Comparison of ENCODE assay signal across 10 mouse cellular contexts in genomic region chr19:32179514-32179913, GRCm38 (mm10).
DNase-seq lines count a peak whose midpoint lies in the region; ATAC-seq lines count a peak whose summit lies in the region.
"Had no signal": no experiment of that assay in that cellular context is flagged by ENCODE, and none has a peak within 500 bp of the region (broad histone marks: within the 10 kb centered on the region; RNA-seq: fewer than 3 reads in every experiment).

No protein-coding gene starts in this region.

- peak overlapping the region; percentile 70 for H3K9ac ChIP-seq in heart, embryonic 11.5 days (ENCODE audit: low read depth, low read length)
- H3K9ac ChIP-seq in lung, embryonic 15.5 days = no peak overlapping the region
- H3K9ac ChIP-seq in intestine, embryonic 15.5 days = no peak overlapping the region
- H3K9ac ChIP-seq in stomach, embryonic 16.5 days (ENCODE audit: low read length) = no peak overlapping the region
- no peak overlapping the region for H3K9ac ChIP-seq in midbrain, embryonic 14.5 days (replicated peaks; ENCODE audit: low read length)

- H3K27ac ChIP-seq in heart, embryonic 11.5 days (ENCODE audit: low read depth, low read length) = peak overlapping the region; percentile 91
- peak overlapping the region; percentile 79 for H3K27ac ChIP-seq in lung, embryonic 15.5 days
- peak overlapping the region; percentile 64; the same call in 1 of the 2 replicates for H3K27ac ChIP-seq in intestine, embryonic 15.5 days
- peak overlapping the region; percentile 36; the same call in 1 of the 2 replicates for H3K27ac ChIP-seq in stomach, embryonic 16.5 days (ENCODE audit: low read length)
- no peak overlapping the region for H3K27ac ChIP-seq in midbrain, embryonic 14.5 days (replicated peaks; ENCODE audit: low read depth, low read length)

- no peak overlapping the region for H3K4me3 ChIP-seq in heart, embryonic 11.5 days (ENCODE audit: low read depth, low read length)
- H3K4me3 ChIP-seq in lung, embryonic 15.5 days = no peak overlapping the region
- H3K4me3 ChIP-seq in intestine, embryonic 15.5 days (replicated peaks) = no peak overlapping the region
- no peak overlapping the region for H3K4me3 ChIP-seq in stomach, embryonic 16.5 days (replicated peaks; ENCODE audit: low read length)
- H3K4me3 ChIP-seq in midbrain, embryonic 14.5 days (replicated peaks; ENCODE audit: low read depth, low read length) = no peak overlapping the region

- H3K4me1 ChIP-seq in heart, embryonic 11.5 days (ENCODE audit: control insufficient read depth, insufficient read depth, low read length) = peaks cover 57% of the 10 kb centered on the region
- peaks cover 60% of the 10 kb centered on the region for H3K4me1 ChIP-seq in lung, embryonic 15.5 days
- peaks cover 8% of the 10 kb centered on the region for H3K4me1 ChIP-seq in intestine, embryonic 15.5 days (replicated peaks)
- H3K4me1 ChIP-seq in stomach, embryonic 16.5 days (ENCODE audit: control insufficient read depth, insufficient read depth, low read length) = peaks cover 28% of the 10 kb centered on the region
- H3K4me1 ChIP-seq in midbrain, embryonic 14.5 days (ENCODE audit: control insufficient read depth, insufficient read depth, low read length) = no peaks in the 10 kb centered on the region

- no peaks in the 10 kb centered on the region for H3K9me3 ChIP-seq in heart, embryonic 11.5 days (replicated peaks; ENCODE audit: control insufficient read depth, low read length)
- no peaks in the 10 kb centered on the region for H3K9me3 ChIP-seq in lung, embryonic 15.5 days
- no peaks in the 10 kb centered on the region for H3K9me3 ChIP-seq in intestine, embryonic 15.5 days
- H3K9me3 ChIP-seq in stomach, embryonic 16.5 days (replicated peaks; ENCODE audit: control insufficient read depth, low read length) = no peaks in the 10 kb centered on the region
- no peaks in the 10 kb centered on the region for H3K9me3 ChIP-seq in midbrain, embryonic 14.5 days (ENCODE audit: control insufficient read depth, low read length)

- 22% methylated on average over 4 of the region's 4 CpGs for WGBS in heart, embryonic 11.5 days (ENCODE audit: insufficient replicate concordance)
- WGBS in lung, embryonic 15.5 days = 32% methylated on average over 4 of the region's 4 CpGs
- 37% methylated on average over 4 of the region's 4 CpGs for WGBS in intestine, embryonic 15.5 days
- WGBS in stomach, embryonic 16.5 days = 38% methylated on average over 4 of the region's 4 CpGs
- WGBS in midbrain, embryonic 14.5 days = 78% methylated on average over 4 of the region's 4 CpGs

- no peaks in the 10 kb centered on the region for H3K36me3 ChIP-seq in heart, embryonic 11.5 days (ENCODE audit: control insufficient read depth, insufficient read depth, low read length)
- H3K36me3 ChIP-seq in lung, embryonic 15.5 days = no peaks in the 10 kb centered on the region
- H3K36me3 ChIP-seq in intestine, embryonic 15.5 days = no peaks in the 10 kb centered on the region
- H3K36me3 ChIP-seq in stomach, embryonic 16.5 days (ENCODE audit: control insufficient read depth, insufficient read depth, low read length) = no peaks in the 10 kb centered on the region
- no peaks in the 10 kb centered on the region for H3K36me3 ChIP-seq in midbrain, embryonic 14.5 days (ENCODE audit: control insufficient read depth, insufficient read depth, low read length)

- ATAC-seq in heart, embryonic 11.5 days (replicated peaks; ENCODE audit: insufficient number of reproducible peaks, low FRiP score, low TSS enrichment) = no peak
- ATAC-seq in lung, embryonic 15.5 days (ENCODE audit: borderline replicate concordance, extremely low read depth, low FRiP score, low TSS enrichment) = no peak
- ATAC-seq in intestine, embryonic 15.5 days = peak; percentile 58
- ATAC-seq in stomach, embryonic 16.5 days (ENCODE audit: insufficient read depth, low FRiP score) = no peak
- no peak for ATAC-seq in midbrain, embryonic 14.5 days (ENCODE audit: low FRiP score, low TSS enrichment)
- ATAC-seq in monocyte, adult 5-6 weeks (replicated peaks; ENCODE audit: insufficient number of reproducible peaks, low FRiP score, low TSS enrichment, poor library complexity, severe bottlenecking) = no peak
- ATAC-seq: hindbrain, embryonic 16.5 days had no signal

- H3K4me2 ChIP-seq in heart, embryonic 11.5 days = peak overlapping the region; percentile 49
- H3K4me2 ChIP-seq in lung, embryonic 15.5 days = peak overlapping the region; percentile 1; the same call in 1 of the 2 replicates
- H3K4me2 ChIP-seq in intestine, embryonic 15.5 days (replicated peaks) = no peak overlapping the region
- H3K4me2 ChIP-seq in stomach, embryonic 16.5 days (ENCODE audit: low read depth, low read length) = no peak overlapping the region
- H3K4me2 ChIP-seq in midbrain, embryonic 14.5 days (ENCODE audit: low read length) = no peak overlapping the region

- no peak for DNase-seq in heart, adult 9 months (ENCODE audit: low spot score in 2 of 2)
- DNase-seq in lung, postnatal 10 days = no peak
- DNase-seq in midbrain, embryonic 14.5 days = no peak
- DNase-seq: cerebellum, postnatal 14 days had no signal

- no peaks in the 10 kb centered on the region for H3K27me3 ChIP-seq in heart, embryonic 11.5 days (ENCODE audit: control insufficient read depth, insufficient read depth, low read length)
- H3K27me3 ChIP-seq in lung, embryonic 15.5 days = no peaks in the 10 kb centered on the region
- no peaks in the 10 kb centered on the region for H3K27me3 ChIP-seq in intestine, embryonic 15.5 days (replicated peaks)
- H3K27me3 ChIP-seq in stomach, embryonic 16.5 days (ENCODE audit: control insufficient read depth, insufficient read depth, low read length) = no peaks in the 10 kb centered on the region
- H3K27me3 ChIP-seq in midbrain, embryonic 14.5 days (ENCODE audit: control insufficient read depth, insufficient read depth, low read length) = no peaks in the 10 kb centered on the region

Comparison
In these comparisons a context has a peak if more than half of its experiments do, and no peak if none do; other contexts are left out.
1. H3K4me2 ChIP-seq: peak in heart, embryonic 11.5 days (single experiment) and lung, embryonic 15.5 days (single experiment); none in intestine, embryonic 15.5 days (single experiment), stomach, embryonic 16.5 days (single experiment) and midbrain, embryonic 14.5 days (single experiment).